Mouse (Mus musculus): ENCODE results near the gene Rd3.

DNA sequence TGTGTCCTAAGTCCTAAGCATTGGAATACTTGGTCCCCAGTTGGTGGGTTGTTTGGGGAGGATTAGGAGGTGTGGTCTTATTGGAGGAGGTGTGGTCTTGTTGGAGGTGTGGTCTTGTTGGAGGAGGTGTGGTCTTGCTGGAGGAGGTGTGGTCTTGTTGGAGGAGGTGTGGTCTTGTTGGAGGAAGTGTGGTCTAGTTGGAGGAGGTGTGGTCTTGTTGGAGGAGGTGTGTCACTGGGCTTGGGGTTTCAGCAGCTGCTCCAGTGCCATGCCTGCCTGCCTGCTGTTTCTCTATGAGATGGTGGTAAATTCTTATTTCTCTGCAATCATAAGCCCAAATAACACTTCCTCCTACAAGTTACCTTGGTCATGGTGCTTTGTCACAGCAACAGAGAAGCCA lies 21.9 kb downstream of the Rd3 start:
- TF ChIP-seq HCFC1 (IDR thresholded peaks at IDR 0.05; ENCODE audit: borderline replicate concordance, insufficient read depth, low read length) (no peak), ZC3H11A (IDR thresholded peaks at IDR 0.05; ENCODE audit: borderline replicate concordance, low read depth, low read length) (no peak), ZNF384 (IDR thresholded peaks at IDR 0.05; ENCODE audit: low read depth, low read length) (no peak), MAFK (IDR thresholded peaks at IDR 0.05; ENCODE audit: insufficient read depth, low read depth, low read length) (no peak), CHD2 (IDR thresholded peaks at IDR 0.05; ENCODE audit: low read depth, low read length) (no peak)
